Mouse (Mus musculus) mouse embryonic stem cell (cell line): ENCODE results near the gene Grik4.

Experiments used
- in situ Hi-C, 2 experiments: fragments of 300-500 bp; cut with MboI; formaldehyde crosslinking; loops; 1 replicate in 1 of 2; 3 replicates in 1 of 2; pipeline ENCODE4 v1.14.3; 2019 to 2020; ENCODE audit warnings: low sequenced_read_pairs in 2 of 2, low pct_unique_long_range_greater_than_20kb in 1 of 2, mixed read lengths in 1 of 2; ENCODE audit not compliant: unreplicated experiment in 1 of 2

Grik4 gene

DNA sequence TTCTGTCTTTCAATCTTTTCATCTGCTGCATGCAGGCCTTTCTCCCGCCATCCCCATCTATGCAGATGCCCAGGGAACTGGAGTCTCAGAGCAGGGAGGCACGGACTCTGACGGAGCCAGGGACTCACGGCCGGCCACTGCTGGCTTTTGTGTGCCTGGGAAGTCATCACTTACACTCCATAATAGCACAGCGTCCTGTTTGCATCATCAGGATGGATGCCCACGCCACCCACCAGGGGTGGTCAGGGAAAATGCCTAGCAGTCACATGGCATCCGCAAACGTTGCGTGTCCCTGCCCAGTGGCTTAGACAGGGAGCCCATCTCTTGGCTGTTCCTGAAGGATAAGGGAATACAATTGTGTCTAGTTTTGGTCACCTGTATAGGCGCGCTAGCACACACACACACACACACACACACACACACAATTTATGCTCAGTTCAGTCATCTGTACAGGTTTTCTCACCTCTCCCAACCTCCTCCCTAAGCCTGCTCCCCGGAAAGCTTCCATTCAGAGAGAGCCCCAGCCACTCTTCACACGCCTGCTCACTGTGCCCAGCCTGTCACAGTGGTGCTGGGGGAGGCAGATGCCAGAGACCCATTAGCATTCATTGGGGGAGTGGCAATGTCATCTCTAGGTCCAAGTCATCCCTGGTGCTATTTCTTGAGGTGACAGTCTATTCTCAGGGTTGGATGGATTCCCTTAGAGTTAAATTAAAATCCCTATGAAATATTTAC, 370.5 kb downstream of the Grik4 start:
- in situ Hi-C loops: loop anchor here in 1 of 2 experiments (25.0 kb wide), 1 partner anchor 364 kb away; the partner anchor contains the start of gene Grik4

DNA sequence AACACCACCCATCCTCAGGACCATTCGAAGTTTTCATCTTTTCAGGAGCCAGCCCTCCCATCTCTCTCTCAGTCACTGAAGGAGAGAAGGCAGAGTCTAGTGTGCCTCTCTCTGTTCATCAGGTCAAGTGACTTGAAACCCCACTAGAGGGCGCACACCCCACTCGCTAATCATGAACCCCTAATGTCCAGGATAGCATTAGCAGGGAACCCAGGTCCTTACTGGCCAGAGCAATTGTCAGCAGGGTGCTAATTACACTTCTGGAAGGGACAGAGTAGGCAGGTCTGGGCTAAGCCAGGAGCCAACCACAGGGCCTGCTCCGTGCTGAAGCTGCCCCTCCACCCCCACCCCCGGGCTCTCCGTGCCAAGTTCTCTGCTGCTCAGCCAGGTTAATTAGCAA, 371.1 kb downstream of the Grik4 start:
- in situ Hi-C loops: loop anchor here in 1 of 2 experiments (25.0 kb wide), 1 partner anchor 364 kb away; the partner anchor contains the start of gene Grik4

DNA sequence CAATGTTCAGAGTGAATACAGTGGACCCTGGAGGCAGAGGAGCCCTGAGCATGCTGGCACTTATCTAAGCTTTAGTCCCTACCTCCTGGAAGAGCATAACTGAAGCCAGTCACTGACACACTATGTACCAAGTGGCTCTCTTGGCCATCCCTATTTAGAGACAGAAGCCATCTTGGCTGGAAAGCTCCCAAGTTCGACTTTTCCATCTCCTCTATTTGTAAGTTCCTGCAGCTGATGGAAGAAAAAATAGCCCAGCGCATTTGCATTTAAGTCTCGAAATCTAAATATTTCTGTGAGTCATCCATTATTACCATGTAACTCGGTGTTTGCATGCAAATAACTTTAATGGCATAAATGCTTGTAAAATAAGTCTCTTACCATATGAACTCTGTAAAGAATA, 378.4 kb downstream of the Grik4 start:
- in situ Hi-C loops: loop anchor here in 1 of 2 experiments (25.0 kb wide), 1 partner anchor 371 kb away; the partner anchor contains the start of gene Grik4

DNA sequence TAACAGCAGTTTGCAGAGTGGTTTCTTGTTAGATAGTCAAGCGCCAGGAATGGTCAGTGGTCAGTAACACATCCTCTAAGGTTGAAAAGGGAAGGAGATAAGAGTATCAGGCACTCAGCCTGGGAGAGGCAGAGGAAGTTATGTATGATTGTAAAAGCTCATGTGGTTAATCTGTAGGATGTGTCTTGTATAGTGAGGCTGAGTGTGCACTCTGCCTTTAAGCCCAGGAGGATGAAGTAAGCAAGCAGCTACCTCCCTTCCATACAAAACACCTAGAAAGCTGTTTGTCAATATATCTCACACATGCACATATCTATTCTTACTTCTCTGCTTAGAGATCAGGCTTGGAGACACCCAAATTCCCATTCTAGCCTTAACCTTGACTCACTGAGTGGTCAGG, 389.1 kb downstream of the Grik4 start:
- in situ Hi-C loops: loop anchor here (10.0 to 25.0 kb wide), 2 partner anchors 382 to 390 kb away; partner anchors contain the start of gene Grik4 (in 2 of the 2)

DNA sequence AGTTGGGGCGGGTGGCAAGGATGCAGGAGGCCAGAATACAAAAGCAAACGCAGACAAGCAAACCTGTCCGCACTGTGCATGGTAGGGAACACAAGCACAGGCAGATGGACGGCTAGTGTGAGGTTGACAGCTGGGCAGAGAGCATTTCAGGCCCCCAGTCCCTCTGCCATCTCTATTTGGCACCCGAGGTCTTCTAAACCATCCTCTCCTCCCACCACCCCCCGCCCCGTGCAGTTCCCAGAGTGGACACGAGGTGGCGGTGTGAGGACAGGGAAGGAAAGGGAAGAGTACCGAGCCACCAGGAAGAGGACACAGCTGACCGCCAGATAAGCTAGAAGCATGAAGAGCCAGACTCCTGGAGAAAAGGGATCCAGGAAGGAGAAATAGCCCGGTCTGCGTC, 394.2 kb downstream of the Grik4 start:
- in situ Hi-C loops: loop anchor here (10.0 to 25.0 kb wide), 2 partner anchors 387 to 395 kb away; partner anchors contain the start of gene Grik4 (in 2 of the 2)

DNA sequence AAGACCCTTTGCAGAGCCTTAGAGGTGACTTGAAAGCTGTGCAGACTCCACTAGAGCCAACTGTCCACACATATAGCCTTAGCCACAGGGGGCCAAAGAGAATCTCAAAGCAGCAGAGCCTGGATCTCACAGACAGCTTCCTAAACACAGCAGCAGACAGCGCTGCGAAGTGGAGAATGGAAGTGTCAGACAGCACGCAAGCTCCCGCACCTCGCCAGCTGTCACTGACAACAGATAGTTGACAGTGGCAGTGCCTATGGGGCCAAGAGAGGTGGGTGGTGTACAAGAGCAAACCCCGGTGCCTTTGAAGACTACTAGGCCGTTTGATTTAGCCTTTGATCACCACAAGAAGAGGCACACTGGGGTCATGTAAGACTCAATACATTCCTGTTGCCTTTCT, 395.3 kb downstream of the Grik4 start:
- in situ Hi-C loops: no loop called here

DNA sequence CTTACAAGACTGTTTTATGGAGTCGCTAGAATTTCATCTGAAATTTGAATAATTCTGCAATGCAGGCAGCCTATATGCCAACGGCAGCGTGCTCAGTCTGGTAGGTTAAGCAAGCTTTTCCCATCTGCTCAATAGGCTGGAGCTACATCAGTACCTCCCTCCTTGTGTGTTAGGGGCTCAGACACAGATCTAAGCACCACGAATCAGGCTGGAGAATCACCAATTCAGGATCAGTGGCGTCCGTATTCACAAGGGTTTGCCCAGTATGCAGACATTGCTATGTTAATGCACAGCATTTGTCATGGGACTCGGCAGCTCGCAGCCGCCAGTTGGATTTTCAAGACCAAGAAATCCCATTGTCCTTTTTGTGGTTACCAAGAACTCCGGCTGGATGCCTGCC, 399.8 kb downstream of the Grik4 start:
- in situ Hi-C loops: no loop called here

DNA sequence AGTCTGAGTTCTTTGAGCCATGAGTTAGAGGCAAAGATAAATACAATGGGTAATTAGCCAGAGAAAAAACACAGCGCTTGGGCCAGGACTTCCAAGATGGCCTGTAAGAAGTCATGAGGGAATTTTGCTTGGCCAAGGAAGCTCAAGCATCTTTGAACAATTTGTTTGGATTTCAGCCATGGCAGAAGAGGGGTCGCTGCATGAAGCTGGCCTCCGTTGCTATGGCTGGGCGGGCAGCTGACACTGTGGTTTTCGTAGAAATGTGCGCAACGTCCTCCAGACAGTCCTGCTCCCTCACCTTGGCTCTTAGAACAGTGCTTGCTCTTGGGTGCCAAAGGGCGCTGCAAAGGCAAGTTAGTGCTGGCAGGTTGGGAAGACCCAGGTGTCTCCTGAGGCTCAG, 410.8 kb downstream of the Grik4 start:
- in situ Hi-C loops: no loop called here

DNA sequence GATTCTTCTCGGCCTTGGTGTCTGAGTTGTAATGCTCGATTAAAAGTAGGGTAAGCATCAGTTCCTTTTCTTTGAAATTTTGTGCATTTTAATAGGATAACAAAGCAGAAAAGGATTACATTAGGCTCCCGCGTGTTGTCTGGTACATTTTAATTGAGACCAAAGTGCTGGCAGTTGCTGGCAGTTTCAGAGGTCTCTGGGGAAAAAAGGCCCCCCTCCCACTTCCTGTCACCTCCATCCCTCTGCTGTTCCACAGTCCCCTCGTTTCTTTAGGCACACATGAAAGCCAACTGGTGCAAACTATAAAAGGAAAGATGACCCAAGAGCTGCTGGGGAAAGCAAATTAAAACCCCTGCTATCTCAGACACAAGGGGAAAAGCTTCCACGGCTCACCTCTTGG, 411.3 kb downstream of the Grik4 start:
- in situ Hi-C loops: no loop called here

DNA sequence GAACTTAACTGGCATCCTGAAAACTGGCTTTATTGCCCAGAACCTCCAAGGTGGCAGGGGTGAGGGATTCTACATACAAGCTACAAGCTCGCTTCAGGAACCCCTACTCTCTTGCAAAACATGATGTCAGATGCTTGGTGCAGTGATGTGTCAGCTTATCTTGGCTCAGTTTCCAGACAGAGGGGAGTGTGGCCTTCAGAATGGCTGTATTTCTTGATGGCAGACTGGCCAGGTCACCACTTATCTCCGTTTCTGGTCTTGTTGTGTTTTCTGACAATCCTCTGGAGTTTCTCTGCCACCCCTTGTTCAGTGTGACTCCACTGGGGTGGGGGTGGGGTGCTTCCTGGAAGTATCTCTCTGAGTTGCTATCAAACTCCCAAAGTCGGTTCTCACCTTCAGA, 412.3 kb downstream of the Grik4 start:
- in situ Hi-C loops: no loop called here

DNA sequence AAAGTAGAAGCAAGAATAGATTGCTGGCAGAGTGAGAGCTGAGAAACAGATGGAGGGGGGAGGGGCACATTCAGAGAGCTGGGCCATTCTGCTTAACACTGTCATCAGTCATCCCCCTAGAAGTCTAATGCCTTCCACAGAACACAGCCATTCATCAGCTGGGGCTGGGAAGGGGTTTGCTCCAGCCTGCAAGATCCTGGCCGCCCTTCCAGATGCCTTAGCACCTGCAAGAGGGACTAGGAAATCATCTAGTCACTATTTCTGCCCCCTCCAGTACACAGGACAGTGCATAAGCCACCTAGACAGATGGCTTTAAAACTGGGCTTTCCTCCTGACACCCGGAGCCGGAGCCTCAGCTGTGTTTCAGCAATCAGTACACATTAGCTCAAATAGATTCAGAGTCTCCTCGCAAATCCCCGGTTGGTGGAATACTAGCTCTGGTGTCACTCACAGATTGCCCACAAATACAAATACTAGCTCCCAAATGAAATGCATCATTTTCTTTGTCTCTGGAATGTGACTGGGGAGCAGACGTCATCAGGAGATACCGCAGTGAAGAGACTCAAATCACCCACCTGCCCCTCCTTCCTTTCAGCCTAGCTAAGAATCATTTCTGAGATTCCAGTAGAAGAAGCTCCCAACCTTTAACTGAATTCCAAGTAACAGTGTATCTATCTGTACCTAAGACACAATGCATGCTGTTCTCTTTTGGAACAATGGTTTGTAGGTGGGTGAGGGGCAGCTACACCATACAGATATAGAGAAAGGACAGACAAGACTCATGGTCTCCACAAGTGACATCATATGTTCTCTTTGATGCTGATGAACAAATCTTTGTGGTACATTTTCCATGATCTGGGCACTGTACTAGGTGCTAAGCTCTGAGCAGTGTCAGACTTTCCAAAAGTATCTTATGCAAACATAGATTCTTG, 413.8 kb downstream of the Grik4 start:
- in situ Hi-C loops: no loop called here

DNA sequence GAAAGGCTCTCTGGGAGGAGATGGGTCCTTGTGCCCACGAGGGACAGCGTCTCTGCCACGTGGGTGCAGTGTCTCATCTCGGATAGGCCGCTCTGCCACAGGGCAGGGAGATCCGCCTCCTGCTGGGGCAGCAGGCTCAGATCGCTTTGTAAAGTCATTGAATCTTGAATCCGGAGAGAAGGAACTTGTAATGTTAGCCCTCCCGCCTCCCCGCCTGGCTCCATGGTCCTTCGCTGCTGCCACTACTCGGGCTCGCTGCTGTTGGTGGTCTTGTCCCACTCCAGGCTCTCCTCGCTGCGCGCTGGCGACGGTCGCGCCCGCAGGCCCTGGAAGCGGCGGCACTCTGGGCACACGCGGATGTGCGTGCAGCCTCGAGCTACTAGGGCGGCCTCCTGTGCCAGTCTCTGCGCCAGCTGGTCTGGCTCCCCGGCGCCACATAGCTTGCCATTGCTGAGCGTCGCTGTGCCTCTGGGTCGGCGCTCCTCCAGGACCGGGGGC, 423.7 kb downstream of the Grik4 start:
- in situ Hi-C loops: no loop called here

DNA sequence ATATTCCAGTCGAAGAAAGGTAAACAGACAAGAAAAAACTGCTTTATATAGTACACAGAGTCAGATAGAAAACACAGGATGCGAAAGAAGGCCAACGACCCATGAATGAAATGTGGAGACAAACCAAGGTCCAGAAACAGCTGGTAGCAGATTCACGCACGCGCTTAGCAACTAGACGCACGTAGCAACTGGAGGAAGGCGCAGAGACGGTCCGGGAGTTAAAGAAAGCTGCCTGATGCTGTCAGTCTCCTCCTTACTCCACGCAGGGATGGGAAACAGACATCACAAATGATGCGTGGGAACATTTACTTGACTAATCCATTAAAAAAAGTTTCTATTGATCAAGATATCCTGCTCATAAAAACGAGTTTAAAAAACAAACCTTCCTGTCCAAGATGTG, 426.1 kb downstream of the Grik4 start:
- in situ Hi-C loops: no loop called here

DNA sequence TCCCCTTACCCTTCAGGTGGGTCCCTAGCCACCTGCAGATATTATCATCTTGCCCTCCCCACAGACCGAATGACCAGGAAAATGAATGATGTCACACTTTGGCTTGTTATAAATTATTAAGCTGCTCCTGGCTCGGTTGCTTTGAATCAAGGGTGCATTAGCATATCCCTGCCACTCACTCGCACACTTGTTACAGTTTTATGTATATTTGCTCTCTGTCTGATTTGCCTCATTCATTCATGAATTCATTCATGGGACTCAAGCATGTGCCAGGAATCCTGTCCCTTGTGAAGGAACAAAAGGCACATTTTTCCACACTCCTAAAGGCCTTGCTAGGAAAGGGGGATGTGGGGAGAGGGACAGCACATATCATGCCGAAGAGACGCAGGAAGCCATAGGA, 431.1 kb downstream of the Grik4 start:
- in situ Hi-C loops: no loop called here

DNA sequence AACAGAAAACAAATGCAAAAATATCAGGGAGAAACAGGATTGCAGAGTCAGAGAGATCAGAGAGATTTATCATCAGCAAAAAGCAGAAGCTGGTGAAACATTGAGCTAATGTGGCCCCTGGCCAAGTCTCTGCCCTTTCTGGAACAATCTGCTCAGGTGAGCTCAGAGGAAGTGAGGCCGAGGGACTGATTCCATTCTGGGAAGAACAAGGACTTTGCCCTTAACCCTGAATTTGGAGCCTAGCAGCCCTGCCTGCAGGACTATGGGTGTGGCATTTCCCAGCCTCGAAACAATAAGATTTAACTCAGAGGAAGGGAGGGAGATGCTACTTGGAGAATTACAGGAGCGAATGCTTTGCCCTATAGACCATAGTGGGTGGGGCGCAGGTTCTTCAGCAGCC, 432.0 kb downstream of the Grik4 start:
- in situ Hi-C loops: no loop called here

DNA sequence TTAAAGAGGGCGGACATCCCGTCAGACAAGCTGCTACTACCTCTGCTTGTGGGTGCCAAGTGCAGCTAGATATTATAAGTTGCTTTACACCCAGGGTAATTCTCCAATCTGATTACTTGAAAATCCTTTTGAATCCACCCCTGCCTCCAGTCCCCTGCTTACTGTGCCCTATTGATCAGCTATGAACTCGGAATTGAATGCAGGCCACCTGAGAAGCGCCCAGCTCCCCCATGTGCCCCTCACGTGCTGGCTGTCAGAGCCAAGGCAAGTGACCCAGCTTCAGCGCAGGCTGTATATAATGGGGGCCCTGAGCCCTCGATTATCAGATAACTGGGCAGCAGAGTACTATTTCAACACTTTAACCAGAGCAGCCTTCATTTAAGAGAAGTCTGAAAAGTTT, 436.1 kb downstream of the Grik4 start:
- in situ Hi-C loops: no loop called here

DNA sequence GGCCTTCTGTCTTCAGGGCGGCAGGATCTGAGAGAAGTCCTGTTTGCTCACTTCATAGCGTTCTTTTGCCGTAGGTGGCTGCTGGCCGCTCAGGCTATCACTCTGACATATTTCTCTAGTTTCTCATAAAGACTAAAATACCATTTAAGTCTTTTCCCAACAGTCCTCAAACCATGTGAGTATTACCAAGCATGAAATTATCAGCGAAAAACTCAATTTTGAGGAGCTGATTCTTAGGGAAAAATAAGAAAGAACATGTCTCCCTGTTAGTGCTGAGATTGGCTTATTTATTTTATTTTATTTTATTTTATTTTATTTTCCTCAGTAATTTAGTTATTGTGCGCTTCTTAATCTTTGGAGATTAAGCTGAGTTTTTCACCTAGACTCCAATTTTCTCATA, 436.6 kb downstream of the Grik4 start, which contains the start of gene Tbcel:
Tbcel (minus strand) TSS at position 101 of the 400 bp plus-strand sequence.
- in situ Hi-C loops: no loop called here

DNA sequence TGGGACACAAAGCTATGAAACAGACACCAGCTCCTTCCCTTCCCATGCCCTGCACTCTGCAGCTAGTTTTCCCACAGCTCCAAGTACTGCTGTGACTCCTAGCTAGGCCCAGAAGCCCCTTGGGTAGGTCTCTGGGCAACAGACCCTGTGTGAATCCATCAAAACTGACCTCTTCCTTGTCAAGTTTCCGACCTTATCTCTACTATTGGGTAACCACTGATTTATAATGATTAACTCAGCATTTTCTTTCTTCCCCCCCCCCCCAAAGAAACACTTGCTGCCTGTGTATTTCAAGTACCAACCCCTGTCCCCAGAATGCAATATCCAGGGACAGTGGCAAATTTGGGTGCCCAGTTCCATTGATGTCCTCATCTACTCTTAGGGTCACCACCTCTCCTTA, 437.3 kb downstream of the Grik4 start:
- in situ Hi-C loops: no loop called here

DNA sequence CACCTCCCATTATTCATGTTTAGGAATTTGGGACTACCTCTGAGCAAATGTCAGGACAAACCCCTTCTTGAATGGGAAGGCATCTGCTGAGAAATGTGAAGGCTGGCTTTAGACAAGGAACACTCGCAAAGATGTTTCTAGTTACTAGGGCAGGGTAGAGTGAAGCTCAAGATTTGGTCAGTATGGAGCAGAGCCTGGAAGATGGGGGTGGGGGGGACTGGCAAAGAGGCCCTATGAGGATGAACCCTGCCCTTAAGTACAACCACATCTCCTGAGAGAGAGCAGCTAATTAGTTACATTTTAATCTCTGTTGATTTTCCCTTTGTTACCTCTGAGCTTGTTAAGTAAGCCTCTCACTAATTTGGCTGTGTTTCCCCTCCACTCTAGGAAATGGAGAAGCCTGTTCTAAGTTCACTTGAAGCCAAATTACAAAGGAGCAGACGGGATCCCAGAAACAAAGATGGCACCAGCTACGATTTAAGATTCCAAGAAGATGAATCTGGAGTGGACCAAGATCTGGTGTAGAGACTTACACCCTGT, 439.3 kb downstream of the Grik4 start:
- in situ Hi-C loops: no loop called here
